Mouse (Mus musculus) mouse trophoblast stem cell (cell line): ENCODE measurements around the gene Eif2d.

ENCODE experiments used
- in situ Hi-C, 2 experiments: fragments of 300-500 bp; cut with MseI, MboI; formaldehyde crosslinking; loops; 2 replicates in 1 of 2; 3 replicates in 1 of 2; pipeline ENCODE4 v1.15.1; 2025

Eif2d gene

GRCm38 (mm10) chr1:131153018-131153629 lies at the start of gene Eif2d:
Gene Eif2d, plus strand, starts transcription at chr1:131153181.
- in situ Hi-C loops, result no loop called here

DNA sequence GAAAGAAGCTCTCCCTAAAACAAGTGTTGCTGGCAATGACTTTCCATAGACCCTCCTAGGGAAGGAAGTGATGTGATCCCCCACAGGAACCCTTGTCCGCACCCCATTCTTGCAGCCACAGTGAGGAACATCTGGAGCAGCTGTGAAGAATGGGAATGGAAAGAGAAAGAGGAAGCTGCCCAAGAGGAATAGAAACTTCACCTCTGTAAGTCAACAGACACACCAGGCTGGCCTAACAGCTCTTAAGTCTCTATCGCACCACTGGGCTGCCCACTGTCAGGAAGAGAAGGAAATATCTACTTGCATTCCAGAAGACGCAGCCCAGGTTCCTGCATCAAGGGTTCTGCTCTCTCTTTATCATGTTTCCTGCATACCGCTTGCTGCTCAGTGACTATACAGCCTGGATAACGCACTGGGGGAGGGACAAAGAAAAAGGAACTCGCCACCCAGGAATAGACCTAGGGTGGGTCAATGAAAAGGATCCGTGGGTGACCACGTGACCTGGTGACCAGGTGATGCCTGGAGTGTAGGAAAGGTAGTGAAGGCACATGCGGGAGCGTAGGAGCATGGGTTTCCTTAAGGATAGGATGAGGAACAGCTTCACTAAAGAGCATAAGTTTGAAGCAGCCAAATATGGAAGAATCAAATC lies 49.1 kb upstream of the Eif2d start:
- in situ Hi-C loops, result no loop called here

GRCm38 (mm10) chr1:131107575-131108308 lies 45.2 kb upstream of the Eif2d start:
- in situ Hi-C loops, result no loop called here

DNA sequence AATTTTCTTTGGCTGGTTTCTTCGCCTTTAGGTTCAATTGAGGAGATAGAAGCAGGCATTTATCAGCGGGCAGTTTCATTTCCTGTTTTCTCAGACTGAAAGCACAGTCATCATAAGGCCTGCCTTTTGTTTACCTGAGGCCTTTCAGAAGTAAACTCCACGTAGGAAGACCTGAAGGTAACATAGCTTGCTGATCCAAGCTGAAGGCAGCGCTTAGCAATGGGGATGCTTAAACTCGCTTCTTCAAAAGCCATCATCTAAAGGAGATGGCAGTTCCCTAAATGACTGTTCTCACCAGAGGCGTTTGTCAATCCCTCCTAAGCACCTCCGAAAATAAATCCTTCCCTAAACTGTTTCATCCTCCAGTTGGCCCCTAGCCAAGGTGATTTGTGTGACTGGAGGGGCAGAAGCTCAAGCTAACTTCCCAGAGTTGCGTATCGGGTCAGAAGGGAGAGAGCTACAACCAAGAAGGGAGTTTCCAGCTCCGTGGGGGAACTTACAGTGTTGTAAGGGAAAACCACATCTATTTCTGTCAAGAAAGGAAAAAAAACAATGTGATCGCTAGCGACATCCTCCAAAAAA lies 42.4 kb upstream of the Eif2d start:
- in situ Hi-C loops, result no loop called here

- in situ Hi-C loops, result no loop called here
Observed at GRCm38 (mm10) chr1:131112576-131112975, 40.4 kb upstream of the Eif2d start.

- in situ Hi-C loops, result loop anchor here (5.0 kb wide), 3 partner anchors 46 to 136 kb away; partner anchors contain the start of gene Rassf5 (in 1 of the 2)
Observed at GRCm38 (mm10) chr1:131115932-131116331, 37.0 kb upstream of the Eif2d start.

DNA sequence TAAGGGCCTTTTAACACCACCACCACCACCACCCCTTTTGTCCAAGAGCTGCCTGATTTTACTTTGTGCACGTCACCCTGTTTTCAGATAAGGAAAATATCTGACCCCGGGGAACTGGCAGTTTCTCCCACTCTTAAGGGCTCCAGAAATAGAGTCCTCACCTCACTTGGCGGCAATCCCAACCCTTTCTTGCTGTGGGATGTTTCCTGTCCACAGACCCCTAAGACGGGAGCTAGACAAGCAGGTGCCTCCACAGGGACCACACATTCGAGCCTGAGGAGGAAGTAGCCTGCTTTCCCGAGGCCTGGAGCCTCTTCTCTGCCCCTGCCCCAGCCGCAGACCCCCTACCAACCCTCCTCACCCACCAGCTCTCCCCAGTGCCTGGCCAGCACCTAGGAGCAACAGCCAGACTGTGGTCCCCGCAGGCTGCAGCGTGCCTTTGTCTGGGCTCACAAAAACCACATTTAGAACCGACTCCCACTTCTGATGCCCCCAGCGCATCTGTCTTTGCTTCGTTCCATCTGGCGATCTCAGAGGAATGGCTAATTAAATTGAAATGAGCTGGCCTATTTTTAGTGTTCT lies 36.5 kb upstream of the Eif2d start:
- in situ Hi-C loops, result loop anchor here (5.0 kb wide), 3 partner anchors 46 to 136 kb away; partner anchors contain the start of gene Rassf5 (in 1 of the 2)

GRCm38 (mm10) chr1:131118530-131118929 lies 34.5 kb upstream of the Eif2d start:
- in situ Hi-C loops, result loop anchor here (5.0 kb wide), 3 partner anchors 44 to 134 kb away; partner anchors contain the start of gene Rassf5 (in 1 of the 2)

GRCm38 (mm10) chr1:131119026-131119425 lies 34.0 kb upstream of the Eif2d start:
- in situ Hi-C loops, result loop anchor here (5.0 kb wide), 3 partner anchors 43 to 133 kb away; partner anchors contain the start of gene Rassf5 (in 1 of the 2)

DNA sequence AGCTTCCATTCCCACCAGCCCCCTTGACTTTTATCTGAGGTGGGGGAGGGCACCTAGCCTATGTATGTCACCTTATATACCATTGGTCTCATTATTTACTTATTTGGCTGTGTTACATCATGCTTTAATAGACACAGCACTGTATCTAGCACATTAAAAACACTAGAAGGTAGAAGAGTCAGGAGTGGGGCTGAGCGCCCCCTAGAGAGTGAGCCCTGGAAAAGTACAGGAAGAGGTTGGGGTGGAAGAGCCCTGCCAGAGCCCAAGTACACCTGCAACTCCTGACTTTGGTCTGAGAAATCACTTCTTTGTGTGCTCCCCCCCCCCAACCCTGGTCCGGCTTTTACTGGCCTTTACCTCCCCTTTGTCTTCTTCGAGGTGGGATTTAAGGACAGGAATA lies 31.0 kb upstream of the Eif2d start:
- in situ Hi-C loops, result no loop called here

GRCm38 (mm10) chr1:131123522-131124265 lies 29.3 kb upstream of the Eif2d start:
- in situ Hi-C loops, result no loop called here

DNA sequence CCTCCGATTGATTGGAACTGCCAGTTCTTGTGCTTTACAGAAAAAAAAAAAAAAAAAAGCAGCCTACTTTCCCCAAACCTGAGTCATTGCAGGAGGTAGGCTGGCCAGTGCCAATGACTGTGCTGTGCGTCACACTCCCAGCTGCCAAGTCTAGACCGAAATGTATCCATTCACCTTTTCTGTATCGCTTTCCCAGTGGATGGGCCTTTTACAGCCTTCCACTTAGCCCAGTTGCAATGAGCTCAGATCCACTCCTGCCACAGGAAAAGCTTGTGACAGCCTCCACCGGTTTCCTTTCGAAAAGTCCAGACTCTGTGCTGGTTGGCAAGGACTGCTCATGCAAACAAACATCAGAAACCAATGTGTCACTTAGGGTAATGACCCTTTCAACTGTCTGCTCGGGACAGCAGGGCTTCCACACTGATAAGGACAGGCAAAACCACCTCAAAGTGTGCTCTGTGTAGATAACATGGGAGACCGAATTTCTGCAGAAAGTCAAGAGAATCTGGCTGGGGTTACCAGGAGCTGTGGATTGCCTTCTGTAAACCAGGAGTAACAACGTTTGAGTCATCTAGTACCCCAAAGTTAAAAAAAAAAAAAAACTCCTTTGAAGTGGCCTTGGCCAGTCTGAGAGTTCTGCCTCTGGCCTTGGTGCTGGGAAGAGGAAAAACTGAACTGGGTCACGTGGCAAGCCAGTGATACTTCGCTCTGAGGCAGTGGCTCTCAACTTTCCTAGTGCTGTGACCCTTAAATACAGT lies 26.8 kb upstream of the Eif2d start:
- in situ Hi-C loops, result no loop called here

DNA sequence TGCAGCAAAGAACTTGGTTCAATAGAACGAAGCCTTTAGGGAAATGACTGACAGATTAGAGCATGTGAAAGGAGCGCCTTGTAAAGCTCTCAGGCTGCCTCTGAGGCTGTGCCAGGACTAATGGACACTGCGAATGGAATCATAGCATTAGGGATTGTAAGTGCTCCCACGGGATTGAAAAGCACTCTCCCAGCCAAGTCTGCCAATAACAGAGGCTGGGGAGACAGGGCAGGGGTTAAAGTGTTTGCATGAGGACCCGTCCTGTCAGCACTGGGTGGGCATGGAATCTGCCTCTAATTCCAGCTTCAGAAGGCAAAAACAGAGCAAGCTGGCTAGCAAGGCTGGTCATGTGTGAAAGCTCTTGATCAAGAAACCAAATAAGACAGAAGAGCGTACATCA lies 18.8 kb upstream of the Eif2d start:
- in situ Hi-C loops, result no loop called here

DNA sequence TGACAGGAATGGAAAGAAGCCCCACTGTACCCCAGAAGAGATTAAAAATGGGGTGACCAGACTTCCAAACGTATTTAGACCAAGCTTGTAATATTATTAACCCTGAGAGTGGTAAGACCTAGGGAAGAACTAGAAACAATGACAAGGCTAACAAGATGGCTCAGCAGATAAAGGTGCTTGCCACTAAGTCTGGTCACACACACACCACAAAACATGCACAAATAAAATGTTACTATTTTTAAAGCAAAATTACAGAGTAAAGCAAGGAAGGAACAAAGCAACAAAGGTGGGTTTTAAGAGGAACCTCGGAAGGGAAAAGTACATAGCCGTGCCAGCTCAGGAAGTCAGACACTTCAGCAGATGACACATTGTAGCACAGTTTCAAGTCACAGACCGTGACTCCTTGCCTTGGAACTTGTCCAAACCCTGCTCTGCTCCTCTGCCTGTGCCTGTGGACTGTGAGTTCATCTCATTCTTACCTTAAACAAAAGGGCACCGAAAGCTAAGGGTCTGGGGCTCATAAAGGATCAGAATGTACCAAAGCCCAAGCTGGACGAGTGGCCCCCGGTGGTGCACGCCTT lies 17.9 kb upstream of the Eif2d start:
- in situ Hi-C loops, result no loop called here

- in situ Hi-C loops, result no loop called here
Observed at GRCm38 (mm10) chr1:131135960-131136629, 16.9 kb upstream of the Eif2d start.

DNA sequence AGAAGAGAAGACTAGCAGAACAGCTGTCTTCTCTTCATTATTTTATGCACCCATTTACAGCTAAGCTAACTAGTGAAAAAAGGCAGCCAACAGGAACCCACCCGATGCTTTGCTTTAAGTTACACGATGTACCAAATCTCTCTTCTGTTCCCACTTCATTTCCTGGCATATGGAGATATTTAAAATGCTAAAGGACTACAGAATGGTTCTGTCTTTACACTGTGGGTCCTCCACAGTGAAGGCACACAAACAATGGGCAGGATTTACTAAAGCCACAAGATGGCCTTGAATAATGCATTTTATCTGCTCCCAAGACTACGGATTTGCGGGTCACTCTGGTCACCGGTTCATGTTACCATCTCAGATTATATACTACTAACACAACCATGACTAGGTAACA lies 15.9 kb upstream of the Eif2d start:
- in situ Hi-C loops, result no loop called here

DNA sequence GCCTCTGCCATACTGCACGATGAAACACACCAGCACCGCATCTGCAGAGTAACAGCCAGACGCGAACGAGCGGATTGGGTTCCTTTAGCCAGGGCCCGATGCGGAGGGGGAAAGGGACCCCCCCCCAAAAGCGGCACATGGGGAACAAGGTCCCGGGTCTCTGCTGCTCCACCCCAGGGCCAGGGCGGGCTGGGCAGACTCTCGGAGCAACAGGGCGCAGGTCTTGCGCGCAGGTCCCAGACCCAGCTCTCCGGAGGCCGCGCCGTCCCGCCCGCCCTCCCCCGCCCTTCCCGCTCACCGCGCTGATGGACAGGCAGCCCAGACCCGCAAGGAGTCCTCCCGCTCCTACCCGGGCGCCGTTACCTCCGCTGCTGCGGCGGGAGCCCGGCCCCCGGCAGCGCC lies 15.3 kb upstream of the Eif2d start:
- in situ Hi-C loops, result no loop called here

GRCm38 (mm10) chr1:131138191-131139016 lies 14.6 kb upstream of the Eif2d start, which contains the start of gene Dyrk3:
Gene Dyrk3, minus strand, starts transcription at chr1:131138340.
- in situ Hi-C loops, result no loop called here
